Mouse (Mus musculus): Measurements from ENCODE around the gene Mrc1. TPM values are rescaled to one million over a fixed set of nuclear protein-coding genes. Genes with fewer than 3 reads are reported as not detected.
"Not testable (repeated sequence)": the region's sequence is repeated elsewhere in the genome, so short reads cannot be mapped to it uniquely, and the experiment has no call there.

Mrc1 gene
- total RNA-seq (2014; rRNA removed; ENCODE audit: low replicate concordance): 9.9 and 10.7 TPM in 2 replicates
- 2.6 and 3.2 TPM in 2 replicates for polyA plus RNA-seq (2015; fragmentation: Nextera tagmentation; extraction: Ambion mirVana)

GRCm38 (mm10) chr2:14229149-14229548 lies at the start of gene Mrc1:
Mrc1 (plus strand) TSS chr2:14229392.
- Histone ChIP-seq H3K4me3 (ENCODE audit: low read depth, low read length) (0 out of 2 replicates have a peak within 1 kb of the TSS, but pooled peaks have one; percentile 1), H3K27me3 (ENCODE audit: control insufficient read depth, insufficient read depth, low read length) (no peaks in the 10 kb centered on the region), H3K27ac (ENCODE audit: low read depth) (no peak within 1 kb of the TSS), H3K9me3 (replicated peaks; ENCODE audit: control insufficient read depth, low read length) (no peaks in the 10 kb centered on the region), H3K9ac (replicated peaks; ENCODE audit: low read depth, low read length) (no peak within 1 kb of the TSS), H3K4me2 (ENCODE audit: low read depth, low read length) (peak within 1 kb of the TSS; percentile 3; the same call in 1 of the 2 replicates), H3K36me3 (replicated peaks; ENCODE audit: control insufficient read depth, insufficient read depth, low read length) (no peaks in the 10 kb centered on the region), H3K4me1 (ENCODE audit: control insufficient read depth, insufficient read depth) (peaks cover 4% of the 10 kb centered on the region; the same call in 1 of the 2 replicates)
- ATAC-seq (ENCODE audit: insufficient read depth, low read depth) (no peak), DNase-seq (ENCODE audit: low spot score) (no peak)
- TF ChIP-seq CTCF (IDR thresholded peaks at IDR 0.05; ENCODE audit: low read depth) (no peak), EP300 (IDR thresholded peaks at IDR 0.05; ENCODE audit: low read depth) (no peak)
- WGBS: 52% methylated on average over 3 of the region's 3 CpGs

GRCm38 (mm10) chr2:14184375-14184774 lies 44.8 kb upstream of the Mrc1 start:
- no peaks in the 10 kb centered on the region for H3K36me3 ChIP-seq (replicated peaks; ENCODE audit: control insufficient read depth, insufficient read depth, low read length)
- H3K4me1 ChIP-seq (ENCODE audit: control insufficient read depth, insufficient read depth): no peaks in the 10 kb centered on the region
- H3K27me3 ChIP-seq (ENCODE audit: control insufficient read depth, insufficient read depth, low read length): no peaks in the 10 kb centered on the region
- H3K27ac ChIP-seq (ENCODE audit: low read depth): no peak overlapping the region
- ATAC-seq (ENCODE audit: insufficient read depth, low read depth) (no peak), DNase-seq (ENCODE audit: low spot score) (no peak)
- H3K9me3 ChIP-seq (replicated peaks; ENCODE audit: control insufficient read depth, low read length): no peaks in the 10 kb centered on the region
- no peak overlapping the region for H3K9ac ChIP-seq (replicated peaks; ENCODE audit: low read depth, low read length)
- no peak overlapping the region for H3K4me3 ChIP-seq (ENCODE audit: low read depth, low read length)
- no peak overlapping the region for H3K4me2 ChIP-seq (ENCODE audit: low read depth, low read length)
- no peak for TF ChIP-seq CTCF (IDR thresholded peaks at IDR 0.05; ENCODE audit: low read depth)
- TF ChIP-seq EP300 (IDR thresholded peaks at IDR 0.05; ENCODE audit: low read depth): no peak

GRCm38 (mm10) chr2:14190684-14191083 lies 38.5 kb upstream of the Mrc1 start:
- TF ChIP-seq CTCF (IDR thresholded peaks at IDR 0.05; ENCODE audit: low read depth) (no peak), EP300 (IDR thresholded peaks at IDR 0.05; ENCODE audit: low read depth) (no peak)
- DNase-seq (ENCODE audit: low spot score): peak; percentile 9
- Histone ChIP-seq H3K9ac (replicated peaks; ENCODE audit: low read depth, low read length) (no peak overlapping the region), H3K36me3 (replicated peaks; ENCODE audit: control insufficient read depth, insufficient read depth, low read length) (no peaks in the 10 kb centered on the region), H3K4me2 (ENCODE audit: low read depth, low read length) (no peak overlapping the region), H3K27ac (ENCODE audit: low read depth) (no peak overlapping the region), H3K4me1 (ENCODE audit: control insufficient read depth, insufficient read depth) (no peaks in the 10 kb centered on the region), H3K9me3 (replicated peaks; ENCODE audit: control insufficient read depth, low read length) (no peaks in the 10 kb centered on the region), H3K4me3 (ENCODE audit: low read depth, low read length) (no peak overlapping the region), H3K27me3 (ENCODE audit: control insufficient read depth, insufficient read depth, low read length) (no peaks in the 10 kb centered on the region)
- ATAC-seq (ENCODE audit: insufficient read depth, low read depth): no peak
- 41% methylated on average over 4 of the region's 4 CpGs for WGBS

GRCm38 (mm10) chr2:14191601-14192000 lies 37.6 kb upstream of the Mrc1 start:
- Histone ChIP-seq H3K27ac (ENCODE audit: low read depth) (no peak overlapping the region), H3K4me2 (ENCODE audit: low read depth, low read length) (no peak overlapping the region), H3K4me3 (ENCODE audit: low read depth, low read length) (no peak overlapping the region), H3K9ac (replicated peaks; ENCODE audit: low read depth, low read length) (no peak overlapping the region), H3K36me3 (replicated peaks; ENCODE audit: control insufficient read depth, insufficient read depth, low read length) (no peaks in the 10 kb centered on the region), H3K27me3 (ENCODE audit: control insufficient read depth, insufficient read depth, low read length) (no peaks in the 10 kb centered on the region), H3K4me1 (ENCODE audit: control insufficient read depth, insufficient read depth) (no peaks in the 10 kb centered on the region), H3K9me3 (replicated peaks; ENCODE audit: control insufficient read depth, low read length) (no peaks in the 10 kb centered on the region)
- TF ChIP-seq EP300 (IDR thresholded peaks at IDR 0.05; ENCODE audit: low read depth) (no peak), CTCF (IDR thresholded peaks at IDR 0.05; ENCODE audit: low read depth) (no peak)
- 83% methylated on average over 4 of the region's 4 CpGs for WGBS
- DNase-seq (ENCODE audit: low spot score) (no peak), ATAC-seq (ENCODE audit: insufficient read depth, low read depth) (no peak)

GRCm38 (mm10) chr2:14192046-14192445 lies 37.1 kb upstream of the Mrc1 start:
- no peak overlapping the region for H3K4me3 ChIP-seq (ENCODE audit: low read depth, low read length)
- H3K36me3 ChIP-seq (replicated peaks; ENCODE audit: control insufficient read depth, insufficient read depth, low read length): no peaks in the 10 kb centered on the region
- no peak overlapping the region for H3K9ac ChIP-seq (replicated peaks; ENCODE audit: low read depth, low read length)
- no peak overlapping the region for H3K4me2 ChIP-seq (ENCODE audit: low read depth, low read length)
- no peak for TF ChIP-seq EP300 (IDR thresholded peaks at IDR 0.05; ENCODE audit: low read depth)
- H3K9me3 ChIP-seq (replicated peaks; ENCODE audit: control insufficient read depth, low read length): no peaks in the 10 kb centered on the region
- ATAC-seq (ENCODE audit: insufficient read depth, low read depth): no peak
- no peaks in the 10 kb centered on the region for H3K4me1 ChIP-seq (ENCODE audit: control insufficient read depth, insufficient read depth)
- DNase-seq (ENCODE audit: low spot score): no peak
- no peaks in the 10 kb centered on the region for H3K27me3 ChIP-seq (ENCODE audit: control insufficient read depth, insufficient read depth, low read length)
- no peak overlapping the region for H3K27ac ChIP-seq (ENCODE audit: low read depth)
- WGBS: 84% methylated on average over 6 of the region's 6 CpGs

GRCm38 (mm10) chr2:14198325-14198903 lies 30.8 kb upstream of the Mrc1 start:
- 80% methylated on average over 1 of the region's 2 CpGs for WGBS
- H3K9ac ChIP-seq (replicated peaks; ENCODE audit: low read depth, low read length); H3K9me3 ChIP-seq (replicated peaks; ENCODE audit: control insufficient read depth, low read length); H3K4me1 ChIP-seq (ENCODE audit: control insufficient read depth, insufficient read depth); H3K4me2 ChIP-seq (ENCODE audit: low read depth, low read length); H3K36me3 ChIP-seq (replicated peaks; ENCODE audit: control insufficient read depth, insufficient read depth, low read length); ATAC-seq (ENCODE audit: insufficient read depth, low read depth); DNase-seq (ENCODE audit: low spot score); H3K27me3 ChIP-seq (ENCODE audit: control insufficient read depth, insufficient read depth, low read length); H3K27ac ChIP-seq (ENCODE audit: low read depth); H3K4me3 ChIP-seq (ENCODE audit: low read depth, low read length): not testable (repeated sequence)
